Mouse (Mus musculus): ENCODE results near the gene Olfr288. TPM values are rescaled to one million over a fixed set of nuclear protein-coding genes. Genes with fewer than 3 reads are reported as not detected.

Olfr288 gene
- total RNA-seq, 2 experiments from 2014 or later = 0.18 TPM; not detected in 1

GRCm38 (mm10) chr15:98167645-98168621 lies 27.4 kb downstream of the Olfr288 start:
- intact Hi-C loops (cut with DNase I) = loop anchor here (10.0 kb wide), 1 partner anchor 347 kb away; no protein-coding TSS in a partner anchor
- DNase-seq = peak; percentile 89

GRCm38 (mm10) chr15:98166963-98167644 lies 28.2 kb downstream of the Olfr288 start, which contains the start of gene Ccdc184:
Ccdc184 (plus strand) TSS chr15:98167158.
- DNase-seq = no peak

GRCm38 (mm10) chr15:98165525-98165924 lies 29.8 kb downstream of the Olfr288 start, which contains the start of gene Asb8:
Asb8 (minus strand) TSS chr15:98165625.
- intact Hi-C loops (cut with DNase I) = loop anchor here (10.0 kb wide), 1 partner anchor 349 kb away; no protein-coding TSS in a partner anchor
- DNase-seq = no peak

More at GRCm38 (mm10) chr15:98166963-98167644, 28.2 kb downstream of the Olfr288 start, which contains the start of gene Ccdc184:
- intact Hi-C loops (cut with DNase I) = loop anchor here (10.0 kb wide), 1 partner anchor 348 kb away; no protein-coding TSS in a partner anchor

- no peak for DNase-seq
- intact Hi-C loops (cut with DNase I) = loop anchor here (10.0 kb wide), 1 partner anchor 352 kb away; no protein-coding TSS in a partner anchor
These were observed 32.8 kb downstream of the Olfr288 start for GRCm38 (mm10) chr15:98162561-98162960.

GRCm38 (mm10) chr15:98161026-98161805 lies 34.1 kb downstream of the Olfr288 start:
- DNase-seq = no peak
- intact Hi-C loops (cut with DNase I) = loop anchor here (10.0 kb wide), 1 partner anchor 354 kb away; no protein-coding TSS in a partner anchor

- DNase-seq = no peak
- intact Hi-C loops (cut with DNase I) = no loop called here
These were observed 38.1 kb downstream of the Olfr288 start for GRCm38 (mm10) chr15:98157253-98157652.

- intact Hi-C loops (cut with DNase I) = no loop called here
- DNase-seq = no peak
These were observed 39.4 kb downstream of the Olfr288 start for GRCm38 (mm10) chr15:98155944-98156343.

- intact Hi-C loops (cut with DNase I) = no loop called here
- DNase-seq = no peak
These were observed 40.1 kb downstream of the Olfr288 start for GRCm38 (mm10) chr15:98155272-98155671.

- DNase-seq = no peak
- intact Hi-C loops (cut with DNase I) = no loop called here
These were observed 40.7 kb downstream of the Olfr288 start for GRCm38 (mm10) chr15:98154631-98155030.

GRCm38 (mm10) chr15:98154146-98154545 lies 41.2 kb downstream of the Olfr288 start:
- no peak for DNase-seq
- intact Hi-C loops (cut with DNase I) = no loop called here

GRCm38 (mm10) chr15:98153625-98154024 lies 41.7 kb downstream of the Olfr288 start:
- DNase-seq = no peak
- intact Hi-C loops (cut with DNase I) = loop anchor here (2.0 kb wide), 1 partner anchor 61 kb away; the partner anchor contains the start of genes Pfkm and Senp1

GRCm38 (mm10) chr15:98152916-98153315 lies 42.4 kb downstream of the Olfr288 start:
- intact Hi-C loops (cut with DNase I) = loop anchor here (2.0 kb wide), 1 partner anchor 60 kb away; the partner anchor contains the start of genes Pfkm and Senp1
- DNase-seq = no peak

- no peak for DNase-seq
- intact Hi-C loops (cut with DNase I) = no loop called here
These were observed 46.2 kb downstream of the Olfr288 start for GRCm38 (mm10) chr15:98149166-98149602.

- DNase-seq = no peak
- intact Hi-C loops (cut with DNase I) = no loop called here
These were observed 47.0 kb downstream of the Olfr288 start for GRCm38 (mm10) chr15:98148356-98148755.

GRCm38 (mm10) chr15:98145559-98146181 lies 49.7 kb downstream of the Olfr288 start:
- DNase-seq = peak; percentile 96
- intact Hi-C loops (cut with DNase I) = no loop called here

- DNase-seq = peak; percentile 43
- intact Hi-C loops (cut with DNase I) = no loop called here
These were observed 50.4 kb downstream of the Olfr288 start for GRCm38 (mm10) chr15:98144861-98145507.

- intact Hi-C loops (cut with DNase I) = no loop called here
- DNase-seq = no peak
These were observed 52.8 kb downstream of the Olfr288 start for GRCm38 (mm10) chr15:98142515-98142914.

- no peak for DNase-seq
- intact Hi-C loops (cut with DNase I) = no loop called here
These were observed 54.5 kb downstream of the Olfr288 start for GRCm38 (mm10) chr15:98140809-98141208.

GRCm38 (mm10) chr15:98139763-98140162 lies 55.6 kb downstream of the Olfr288 start:
- intact Hi-C loops (cut with DNase I) = no loop called here
- no peak for DNase-seq
